18 mouse cellular contexts compared by ENCODE assay signal in the genomic region with DNA sequence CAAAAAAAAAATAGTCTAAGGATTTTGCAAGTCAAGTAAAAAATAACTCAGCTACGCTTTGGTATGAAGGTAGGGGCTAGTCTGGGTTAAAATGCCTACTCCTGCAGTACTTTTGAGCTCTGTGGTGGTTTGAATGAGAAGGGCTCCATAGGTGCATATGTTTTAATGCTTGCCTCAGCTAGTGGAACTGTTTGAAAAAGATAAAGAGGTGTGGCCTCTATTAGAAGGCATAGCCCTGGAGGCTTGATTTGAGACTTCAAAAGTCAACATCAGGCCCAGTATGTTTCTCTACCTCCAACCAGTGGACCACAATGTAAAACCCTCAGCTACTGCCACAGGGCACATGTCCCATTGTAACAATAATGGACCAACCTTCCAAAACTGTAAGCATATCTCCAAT.
"Had no signal": no experiment of that assay in that cellular context is flagged by ENCODE, and none has a peak within 500 bp of the region (broad histone marks: within the 10 kb centered on the region; RNA-seq: fewer than 3 reads in every experiment).

No protein-coding gene starts in this region.

- H3K27ac ChIP-seq: midbrain, embryonic 10.5 days; midbrain, embryonic 12.5 days; neural tube, embryonic 13.5 days; neural tube, embryonic 15.5 days had no signal

- ATAC-seq: midbrain, embryonic 16.5 days had no signal

- H3K4me2 ChIP-seq: lung, embryonic 14.5 days; midbrain, embryonic 12.5 days; neural tube, embryonic 13.5 days; neural tube, embryonic 15.5 days had no signal

- H3K4me3 ChIP-seq: midbrain, embryonic 10.5 days; midbrain, embryonic 12.5 days; myocyte; neural tube, embryonic 13.5 days; neural tube, embryonic 15.5 days had no signal

- H3K36me3 ChIP-seq: midbrain, embryonic 10.5 days; midbrain, embryonic 12.5 days; neural tube, embryonic 13.5 days; neural tube, embryonic 15.5 days had no signal

- H3K9me3 ChIP-seq: midbrain, embryonic 10.5 days; midbrain, embryonic 12.5 days; neural tube, embryonic 13.5 days; neural tube, embryonic 15.5 days had no signal

- H3K9ac ChIP-seq: lung, embryonic 14.5 days; midbrain, embryonic 12.5 days; neural tube, embryonic 13.5 days; neural tube, embryonic 15.5 days had no signal

- H3K27me3 ChIP-seq: midbrain, embryonic 12.5 days; neural tube, embryonic 13.5 days; neural tube, embryonic 15.5 days had no signal

- DNase-seq: lung, embryonic 14.5 days; lung, postnatal 10 days; lung, postnatal 4 days; midbrain, embryonic 14.5 days; retina, postnatal 1 day; right cerebral cortex, adult 18-20 months; right cerebral cortex, postnatal 25 days; right cerebral cortex, postnatal 4 days; spleen, adult 18-20 months; thymus, adult 18-20 months; thymus, postnatal 14 days; thymus, postnatal 36 days had no signal

- H3K4me1 ChIP-seq: midbrain, embryonic 10.5 days; midbrain, embryonic 12.5 days had no signal
